Mouse (Mus musculus) layer of hippocampus, postnatal 36 days (tissue): ENCODE results near the gene Hoxd8. TPM values are rescaled to one million over a fixed set of nuclear protein-coding genes. Genes with fewer than 3 reads are reported as not detected.

Experiments used
- DNase-seq, 2 experiments: peaks; one replicate each; pipeline ENCODE4 v3.0.0; 2022
- total RNA-seq, 2 experiments: library from RNA; stranded (reverse); gene quantifications; 2 replicates each; pipeline ENCODE4 v1.2.3; 2021

Gene Hoxd8
- total RNA-seq, 2 experiments from 2014 or later = not detected

- no peak for DNase-seq
Observed at GRCm38 (mm10) chr2:74735851-74736687, 31.7 kb downstream of the Hoxd8 start.

- no peak for DNase-seq
Observed at GRCm38 (mm10) chr2:74736688-74737577, 32.5 kb downstream of the Hoxd8 start.

GRCm38 (mm10) chr2:74737578-74738070 is 33.2 kb downstream of the Hoxd8 start:
- no peak for DNase-seq

GRCm38 (mm10) chr2:74738623-74739475 is 34.4 kb downstream of the Hoxd8 start:
- no peak for DNase-seq

GRCm38 (mm10) chr2:74739476-74739800 is 35.0 kb downstream of the Hoxd8 start:
- DNase-seq = no peak

- DNase-seq = no peak
Observed at GRCm38 (mm10) chr2:74739869-74740268, 35.5 kb downstream of the Hoxd8 start.

- DNase-seq = no peak
Observed at GRCm38 (mm10) chr2:74740311-74741091, 36.1 kb downstream of the Hoxd8 start.

- no peak for DNase-seq
Observed at GRCm38 (mm10) chr2:74741252-74741978, 37.0 kb downstream of the Hoxd8 start.

- no peak for DNase-seq
Observed at GRCm38 (mm10) chr2:74741979-74742277, 37.5 kb downstream of the Hoxd8 start.

- no peak for DNase-seq
Observed at GRCm38 (mm10) chr2:74745540-74746297, 41.3 kb downstream of the Hoxd8 start.

- no peak for DNase-seq
Observed at GRCm38 (mm10) chr2:74746298-74746921, 42.0 kb downstream of the Hoxd8 start.

- no peak for DNase-seq
Observed at GRCm38 (mm10) chr2:74747006-74747405, 42.6 kb downstream of the Hoxd8 start.

- DNase-seq = no peak
Observed at GRCm38 (mm10) chr2:74747661-74748141, 43.3 kb downstream of the Hoxd8 start.

GRCm38 (mm10) chr2:74748436-74748995 is 44.1 kb downstream of the Hoxd8 start:
- no peak for DNase-seq

GRCm38 (mm10) chr2:74749337-74750121 is 45.1 kb downstream of the Hoxd8 start:
- no peak for DNase-seq

GRCm38 (mm10) chr2:74750731-74751250 is 46.4 kb downstream of the Hoxd8 start:
- DNase-seq = no peak

GRCm38 (mm10) chr2:74751861-74752260 is 47.4 kb downstream of the Hoxd8 start:
- DNase-seq = no peak
